Mouse (Mus musculus) heart, embryonic 14.5 days (tissue): ENCODE measurements around the gene Gm10486. TPM values are rescaled to one million over a fixed set of nuclear protein-coding genes. Genes with fewer than 3 reads are reported as not detected.
"Not testable (repeated sequence)": the region's sequence is repeated elsewhere in the genome, so short reads cannot be mapped to it uniquely, and the experiment has no call there.

Experiments
- ATAC-seq: fragments of 200-750 bp; cut with Nextera tagmentation; 2 replicates; pipeline ENCODE4 v1.8.0; 2017; ENCODE audit warnings: low read depth, moderate TSS enrichment; ENCODE audit not compliant: insufficient number of reproducible peaks, insufficient read depth, low FRiP score
- H3K27ac ChIP-seq, 2 experiments: fragments of 200-500 bp in 1 of 2; fragments of 300-500 bp in 1 of 2; sonication (generic) in 1 of 2; replicated peaks in 1 of 2; 2 replicates each; pipeline ENCODE4 v1.5.1; 2012 to 2014; ENCODE audit warnings: low read depth in 2 of 2, low read length in 2 of 2, control low read depth in 1 of 2, mild to moderate bottlenecking in 1 of 2, mixed read lengths in 1 of 2; ENCODE audit not compliant: control insufficient read depth in 1 of 2, insufficient read depth in 1 of 2
- H3K27me3 ChIP-seq: fragments of 300-500 bp; sonication (generic); 2 replicates; pipeline ENCODE4 v1.6.1; 2014; ENCODE audit warnings: mild to moderate bottlenecking, low read length, control low read depth; ENCODE audit not compliant: control insufficient read depth, insufficient read depth
- H3K36me3 ChIP-seq: fragments of 300-500 bp; sonication (generic); 2 replicates; pipeline ENCODE4 v1.6.1; 2014; ENCODE audit warnings: mild to moderate bottlenecking, control low read depth, low read length, mixed read lengths; ENCODE audit not compliant: control insufficient read depth, insufficient read depth
- H3K4me1 ChIP-seq, 2 experiments: fragments of 200-500 bp in 1 of 2; fragments of 300-500 bp in 1 of 2; sonication (generic) in 1 of 2; 2 replicates each; pipeline ENCODE4 v1.6.1; 2012 to 2014; ENCODE audit warnings: low read length in 2 of 2, control low read depth in 1 of 2, mixed read lengths in 1 of 2; ENCODE audit not compliant: control insufficient read depth in 2 of 2, insufficient read depth in 2 of 2
- H3K4me2 ChIP-seq: fragments of 300-500 bp; sonication (generic); 2 replicates; pipeline ENCODE4 v1.6.1; 2014; ENCODE audit warnings: mild to moderate bottlenecking, low read length
- H3K4me3 ChIP-seq, 2 experiments: fragments of 200-500 bp in 1 of 2; fragments of 300-500 bp in 1 of 2; sonication (generic) in 1 of 2; 2 replicates each; pipeline ENCODE4 v1.5.1; 2012 to 2014; ENCODE audit warnings: low read length in 2 of 2, mild to moderate bottlenecking in 2 of 2, control low read depth in 1 of 2, low read depth in 1 of 2, moderate library complexity in 1 of 2; ENCODE audit not compliant: control insufficient read depth in 1 of 2, insufficient read depth in 1 of 2
- H3K9ac ChIP-seq: fragments of 300-500 bp; sonication (generic); 2 replicates; pipeline ENCODE4 v1.6.1; 2014; ENCODE audit warnings: mild to moderate bottlenecking, low read length
- H3K9me3 ChIP-seq: fragments of 300-500 bp; sonication (generic); 2 replicates; pipeline ENCODE4 v1.6.1; 2016; ENCODE audit warnings: low read length, control low read depth; ENCODE audit not compliant: control insufficient read depth
- WGBS: fragments of 180-500 bp; shearing (Covaris S2); extraction: QIAGEN DNeasy Blood & Tissue Kit; methylation state at CpG from one replicate; pipeline ENCODE4 v1.1.7; 2014; 5-methylcytosine and 5-hydroxymethylcytosine counted together
- polyA plus RNA-seq: library from polyadenylated mRNA; unstranded; fragments of >200 nt; fragmentation: Nextera tagmentation; extraction: Ambion mirVana; gene quantifications from 2 replicates; pipeline ENCODE4 v1.2.1, GENCODE M21; 2014

The Gm10486 gene
- polyA plus RNA-seq: not detected in 2 replicates

DNA sequence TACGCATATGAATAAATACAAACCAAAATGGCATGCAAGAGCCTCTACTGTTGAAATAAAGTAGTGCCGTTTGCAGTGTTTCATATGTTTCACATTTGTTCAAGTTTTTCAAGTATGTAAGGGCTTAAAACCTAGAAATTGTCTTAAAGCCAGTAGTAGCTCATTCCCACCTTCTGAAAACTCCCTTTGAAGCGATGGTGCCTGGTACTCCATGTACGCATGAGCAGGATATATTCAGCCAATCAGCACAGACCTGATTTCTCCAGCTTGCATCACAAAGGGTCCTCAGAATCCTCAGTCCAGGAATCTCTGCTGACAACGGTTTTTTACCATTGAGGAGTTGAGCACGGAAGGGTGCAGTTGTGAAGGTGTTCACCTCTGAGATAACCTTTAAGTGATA is at the start of gene Gm10486:
TSS of gene Gm10486 (plus strand) at position 301 of the 400 bp plus-strand sequence.
- WGBS: no CpG with 5 or more reads among the region's 6 CpGs
- not testable (repeated sequence) for ATAC-seq, H3K9me3 ChIP-seq, H3K27ac ChIP-seq, H3K4me1 ChIP-seq, H3K4me2 ChIP-seq, H3K4me3 ChIP-seq, H3K27me3 ChIP-seq, H3K36me3 ChIP-seq, H3K9ac ChIP-seq
